Mouse (Mus musculus): ENCODE measurements around the gene Specc1. TPM values are rescaled to one million over a fixed set of nuclear protein-coding genes. Genes with fewer than 3 reads are reported as not detected.

The Specc1 gene
- total RNA-seq, 2 experiments from 2014 or later: 64.5 to 69.6 TPM

DNA sequence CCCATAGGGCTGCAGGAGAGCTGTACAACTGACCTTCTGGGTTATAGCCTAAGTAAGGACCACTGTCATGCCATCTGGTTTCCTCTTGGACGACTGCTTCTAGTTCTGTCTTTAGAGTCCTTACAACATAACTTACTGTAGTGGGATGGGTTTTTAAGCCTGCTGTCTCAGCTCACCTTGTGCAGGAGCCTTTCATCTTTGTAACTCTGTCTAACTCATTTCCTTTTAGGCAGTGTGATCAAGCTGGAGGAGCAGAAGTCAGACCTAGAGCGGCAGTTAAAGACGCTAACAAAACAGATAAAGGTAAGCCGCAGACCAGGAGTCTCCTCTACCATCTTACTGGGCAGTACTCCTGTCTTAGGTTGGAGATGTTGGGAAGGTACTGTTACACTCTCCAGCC, 175.0 kb downstream of the Specc1 start:
- intact Hi-C loops (cut with DNase I): no loop called here
- no peak for DNase-seq (ENCODE audit: low spot score in 2 of 2)

DNA sequence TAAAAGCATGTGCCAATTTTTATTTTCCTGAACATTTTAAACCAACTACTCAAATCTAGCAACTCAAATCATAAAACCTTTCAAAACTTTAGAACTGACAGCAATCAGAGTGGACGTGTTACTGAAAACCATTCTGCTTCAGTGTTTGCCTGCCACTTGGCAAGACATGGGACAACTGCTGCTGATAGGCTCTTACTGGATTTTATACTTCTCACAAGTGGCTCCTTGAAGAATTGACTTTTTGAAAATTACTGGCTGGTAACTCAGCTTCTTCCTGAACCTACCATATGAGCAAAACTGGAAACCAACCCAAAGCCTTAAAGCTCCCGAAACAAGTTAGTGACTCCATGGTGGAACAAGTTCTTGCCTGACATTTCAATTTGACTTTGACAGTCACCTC, 177.6 kb downstream of the Specc1 start:
- no peak for DNase-seq (ENCODE audit: low spot score in 2 of 2)
- intact Hi-C loops (cut with DNase I): no loop called here

DNA sequence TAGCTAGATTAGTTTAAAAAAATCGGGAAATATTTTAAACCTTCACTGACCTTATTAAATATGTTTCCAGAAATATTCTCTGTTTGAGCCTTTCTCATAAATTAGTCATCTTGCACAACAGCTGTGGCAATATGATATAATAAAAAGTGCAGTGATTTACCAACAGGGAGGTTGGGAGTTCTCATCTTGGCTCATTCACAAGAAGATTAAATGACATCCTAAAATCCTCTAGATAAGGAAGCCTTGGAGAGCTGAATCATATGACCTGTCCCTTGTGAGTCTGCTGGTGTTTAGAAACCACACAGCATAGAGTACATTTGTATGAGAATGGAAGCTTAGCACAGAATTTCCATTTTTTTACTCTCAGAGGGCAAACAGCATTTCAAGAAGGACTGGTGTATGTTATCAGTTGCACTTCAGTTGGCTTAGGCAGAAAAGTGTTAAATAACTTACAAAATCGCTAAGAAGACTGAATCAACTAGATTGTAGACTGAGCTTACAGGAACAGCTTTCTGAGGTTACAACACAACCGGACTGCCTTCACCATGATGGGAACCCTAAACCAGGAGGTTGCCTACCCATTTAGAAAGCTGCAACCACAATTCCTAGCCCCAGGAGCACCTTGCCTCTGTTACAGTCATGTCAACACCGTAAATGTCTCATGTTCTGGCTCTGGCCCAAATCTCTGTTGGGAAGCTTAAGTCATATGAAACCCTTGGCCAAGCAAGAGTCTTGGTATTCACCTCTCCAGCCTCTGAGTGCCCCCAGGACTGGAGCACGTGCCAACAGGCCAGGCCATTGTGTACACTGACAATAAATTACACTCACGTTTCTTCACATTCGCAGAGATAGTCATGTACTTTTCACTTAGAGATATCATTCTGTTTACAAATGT, 188.9 kb downstream of the Specc1 start:
- intact Hi-C loops (cut with DNase I): no loop called here
- DNase-seq (ENCODE audit: low spot score in 2 of 2): no peak

DNA sequence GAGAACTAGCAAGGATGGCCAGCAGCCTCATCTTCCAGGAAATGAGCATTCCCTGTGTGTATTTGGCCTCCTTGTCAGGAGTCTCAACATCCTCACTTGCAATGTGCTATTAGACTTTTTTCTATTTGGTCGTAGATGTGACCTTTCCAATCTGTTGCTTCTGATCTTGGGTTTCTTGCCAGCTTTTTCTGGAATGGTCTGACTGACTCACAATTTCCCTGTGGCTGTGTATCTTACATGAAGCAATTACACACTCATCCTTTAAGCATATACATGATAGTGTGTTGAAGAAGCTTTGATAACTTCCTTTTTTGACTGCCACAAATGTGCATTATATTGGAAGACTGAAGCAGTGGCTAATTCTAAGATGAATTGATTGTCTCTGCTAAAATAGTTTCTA, 190.1 kb downstream of the Specc1 start:
- DNase-seq (ENCODE audit: low spot score in 2 of 2): no peak
- intact Hi-C loops (cut with DNase I): no loop called here

DNA sequence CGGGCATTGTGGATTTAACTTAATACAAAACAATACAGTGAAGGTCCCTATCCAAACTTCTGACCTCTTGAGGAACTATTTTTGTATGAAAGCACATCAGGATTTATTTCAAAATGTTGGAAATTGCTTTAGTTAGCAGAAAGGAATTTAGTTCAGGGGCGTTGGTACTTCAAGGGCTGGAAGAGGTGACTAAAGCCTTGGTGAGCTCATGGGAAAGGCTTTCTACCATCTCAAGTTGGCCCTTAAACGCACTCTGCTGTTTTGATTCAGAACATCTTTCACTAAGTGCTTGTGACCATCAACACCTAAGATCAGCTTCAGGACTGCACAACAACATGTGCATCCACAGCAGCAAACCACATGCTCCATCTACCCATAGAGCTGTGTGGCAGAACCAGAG, 191.5 kb downstream of the Specc1 start:
- intact Hi-C loops (cut with DNase I): no loop called here
- DNase-seq (ENCODE audit: low spot score in 2 of 2): no peak

DNA sequence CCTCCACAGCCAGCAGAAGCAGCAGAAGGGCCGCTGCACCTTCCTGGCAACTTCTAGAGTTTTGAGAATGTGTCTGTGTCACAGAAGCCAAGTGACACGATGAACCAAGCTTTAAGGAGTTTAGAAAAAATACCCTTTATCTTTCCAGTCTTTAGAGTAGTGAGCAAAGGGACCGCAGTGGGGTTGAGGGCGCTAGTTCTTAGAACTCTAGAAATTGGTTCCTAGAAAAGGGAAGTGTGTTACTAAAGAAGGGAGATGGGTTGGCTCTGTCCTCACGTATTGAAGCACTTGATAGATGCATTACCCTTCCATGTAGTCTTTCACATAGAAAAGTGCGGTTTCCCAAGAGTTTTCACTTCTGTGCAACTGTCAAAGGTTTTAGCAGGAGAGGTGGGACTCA, 191.9 kb downstream of the Specc1 start:
- DNase-seq (ENCODE audit: low spot score in 2 of 2): no peak
- intact Hi-C loops (cut with DNase I): no loop called here

DNA sequence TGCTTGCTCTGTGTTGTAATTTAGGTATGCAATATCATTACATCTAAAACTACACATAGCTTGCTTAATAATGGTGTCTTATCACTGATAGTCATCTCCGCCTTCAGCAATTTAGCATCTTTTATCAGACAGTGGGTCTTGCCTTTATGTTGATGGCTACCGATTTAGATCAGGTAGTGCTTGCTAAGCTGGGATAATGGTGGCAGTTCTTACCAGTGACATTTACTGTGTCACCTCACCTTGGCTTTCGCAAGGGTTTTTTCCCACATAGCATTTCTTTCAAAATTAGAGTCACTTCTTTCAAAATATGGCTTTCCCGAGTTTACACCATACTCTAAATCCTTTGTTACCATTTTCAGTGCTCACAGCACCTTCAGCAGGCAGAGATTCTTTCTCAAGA, 196.5 kb downstream of the Specc1 start:
- DNase-seq (ENCODE audit: low spot score in 2 of 2): no peak
- intact Hi-C loops (cut with DNase I): no loop called here

DNA sequence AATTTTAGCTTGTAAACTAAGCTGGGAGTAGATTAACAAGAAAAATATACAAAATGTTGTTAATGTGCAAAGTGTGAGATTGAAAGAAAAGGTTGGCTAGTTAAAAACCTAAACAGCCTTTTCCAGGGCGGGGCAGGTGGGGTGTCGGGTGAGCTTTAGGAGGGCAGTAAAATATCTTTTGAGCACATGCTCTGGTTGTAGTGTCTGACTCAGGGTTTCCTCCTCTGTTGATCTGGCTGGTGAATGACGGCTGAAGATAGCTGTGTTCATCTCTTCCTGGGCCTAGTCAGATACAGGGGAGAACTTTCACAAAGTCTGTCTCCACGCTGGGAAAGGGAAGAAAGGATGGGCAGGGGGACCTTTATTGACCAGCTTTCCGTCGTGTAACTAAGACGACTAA, 203.2 kb downstream of the Specc1 start:
- DNase-seq (ENCODE audit: low spot score in 2 of 2): no peak
- intact Hi-C loops (cut with DNase I): no loop called here

DNA sequence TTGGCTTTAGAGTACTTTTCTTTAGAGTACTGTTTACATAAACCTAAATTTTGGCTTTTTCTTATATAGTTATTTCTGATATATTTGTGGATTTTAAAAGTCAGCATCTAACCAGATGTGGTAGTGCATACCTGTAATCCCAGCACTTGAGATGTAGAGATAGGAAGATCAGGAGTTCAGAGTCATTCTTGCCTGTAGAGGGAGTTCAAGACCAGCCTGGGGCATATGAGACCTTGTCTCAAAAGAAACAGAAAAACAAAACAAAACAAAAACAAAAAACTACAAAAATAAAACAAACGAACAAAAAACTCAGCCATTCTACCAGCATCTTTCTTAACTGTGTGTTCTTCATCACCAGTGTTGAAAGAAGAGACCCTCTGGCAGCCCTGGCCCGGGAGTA, 204.9 kb downstream of the Specc1 start:
- no peak for DNase-seq (ENCODE audit: low spot score in 2 of 2)
- intact Hi-C loops (cut with DNase I): no loop called here

DNA sequence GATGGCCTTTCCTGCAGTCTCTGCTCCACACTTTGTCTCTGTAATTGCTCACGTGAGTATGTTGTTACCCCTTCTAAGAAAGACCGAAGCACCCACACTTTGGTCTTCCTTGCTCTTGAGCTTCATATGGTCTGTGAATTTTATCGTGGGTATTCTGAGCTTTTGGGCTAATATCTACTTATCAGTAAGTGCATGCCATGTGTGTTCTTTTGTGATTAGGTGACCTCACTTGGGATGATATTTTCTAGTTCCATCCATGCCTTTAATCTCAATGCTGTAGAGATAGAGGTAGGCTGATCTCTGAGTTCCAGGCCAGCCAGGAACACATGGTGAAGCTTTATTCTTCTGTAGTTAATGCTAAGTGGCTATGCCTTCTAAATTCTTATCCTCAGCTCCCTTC, 207.8 kb downstream of the Specc1 start:
- no peak for DNase-seq (ENCODE audit: low spot score in 2 of 2)
- intact Hi-C loops (cut with DNase I): no loop called here

DNA sequence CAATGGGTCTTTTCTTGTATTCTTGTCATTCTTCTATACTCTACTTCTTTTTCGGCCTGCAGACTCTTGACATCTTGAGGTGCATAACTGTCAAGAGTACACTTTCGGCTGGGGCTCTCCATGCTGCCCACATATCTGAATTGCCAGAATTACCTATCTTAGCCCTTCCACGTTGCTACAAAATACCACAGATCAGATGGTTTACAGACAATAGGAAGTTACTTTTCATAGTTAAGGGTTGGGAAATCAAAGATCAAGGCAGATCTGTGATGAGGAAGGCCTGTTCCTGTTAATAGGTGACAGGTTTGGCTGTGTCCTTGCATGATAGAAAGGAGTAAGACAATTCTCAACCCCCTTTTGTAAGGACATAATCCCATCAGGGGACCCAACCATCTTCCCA, 209.9 kb downstream of the Specc1 start:
- no peak for DNase-seq (ENCODE audit: low spot score in 2 of 2)
- intact Hi-C loops (cut with DNase I): no loop called here

DNA sequence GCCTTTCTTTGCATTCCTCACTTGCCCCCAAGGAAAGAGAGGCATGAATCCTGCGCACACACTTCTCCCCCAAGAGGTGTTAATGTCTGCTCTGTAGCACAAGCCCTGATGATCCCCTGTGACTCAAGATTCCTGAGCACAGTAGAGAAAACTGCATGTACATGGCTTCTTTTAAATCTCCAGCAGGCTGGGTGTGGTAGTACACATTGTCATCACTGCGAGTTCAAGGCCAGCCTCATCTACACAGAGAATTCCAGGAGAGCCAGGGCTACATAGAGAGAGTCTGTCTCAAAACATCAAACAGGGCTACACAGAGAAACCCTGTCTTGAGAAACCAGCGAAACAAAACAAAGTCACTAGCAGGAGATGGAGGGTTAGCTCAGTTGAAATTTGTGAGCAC, 211.6 kb downstream of the Specc1 start:
- DNase-seq (ENCODE audit: low spot score in 2 of 2): no peak
- intact Hi-C loops (cut with DNase I): no loop called here

DNA sequence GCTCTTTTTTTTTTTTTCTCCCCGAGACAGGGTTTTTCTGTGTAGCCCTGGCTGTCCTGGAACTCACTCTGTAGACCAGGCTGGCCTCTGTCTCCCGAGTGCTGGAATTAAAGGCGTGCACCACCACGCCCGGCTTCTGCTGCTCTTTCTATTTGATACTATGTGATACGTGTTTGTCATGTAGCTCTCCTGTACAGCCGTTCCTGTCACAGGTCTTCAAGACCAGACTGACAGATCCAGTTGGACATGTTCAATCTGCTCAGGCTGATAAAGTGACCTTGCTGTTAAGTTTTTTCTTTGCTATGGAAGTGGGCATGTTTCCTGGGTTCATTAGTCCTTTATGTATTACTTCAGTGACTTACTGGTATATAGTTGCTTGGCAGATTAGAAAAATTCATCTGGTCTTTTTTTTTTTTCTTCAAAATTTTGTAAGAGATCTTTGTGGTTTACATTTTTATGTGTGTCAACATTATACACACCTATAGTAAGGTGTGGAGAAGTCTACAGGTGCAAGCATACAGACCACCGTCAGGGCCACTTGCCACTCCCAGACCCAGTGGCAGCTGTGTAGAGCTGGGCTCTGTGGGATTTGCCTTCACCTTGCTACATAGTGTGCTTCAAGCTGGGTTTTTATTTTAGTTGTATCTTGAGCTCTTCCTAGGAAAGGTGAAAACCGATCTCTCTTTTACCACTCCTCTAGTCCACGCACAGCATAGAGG, 221.0 kb downstream of the Specc1 start:
- intact Hi-C loops (cut with DNase I): no loop called here

DNA sequence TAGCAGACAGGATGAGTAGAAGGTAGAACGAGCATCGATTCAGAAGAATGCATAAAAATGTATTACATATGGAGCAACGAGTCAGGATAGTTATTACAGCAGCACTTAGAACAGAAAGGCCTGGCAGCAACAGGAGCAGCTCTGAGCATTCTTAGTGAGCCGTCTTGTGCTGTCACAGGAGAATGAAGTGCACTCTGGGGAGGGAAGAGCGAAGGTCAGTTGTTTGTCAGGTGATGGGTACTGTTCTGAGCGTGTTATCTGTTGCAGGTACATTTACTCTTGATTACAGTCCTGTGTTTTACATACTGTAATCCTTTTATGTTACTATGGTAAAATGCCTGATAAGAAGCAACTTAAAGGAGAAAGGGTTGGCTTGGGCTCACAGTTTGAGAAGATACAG, 224.2 kb downstream of the Specc1 start:
- intact Hi-C loops (cut with DNase I): no loop called here

More for the DNA sequence above, 221.0 kb downstream of the Specc1 start:
- no peak for DNase-seq (ENCODE audit: low spot score in 2 of 2)

DNA sequence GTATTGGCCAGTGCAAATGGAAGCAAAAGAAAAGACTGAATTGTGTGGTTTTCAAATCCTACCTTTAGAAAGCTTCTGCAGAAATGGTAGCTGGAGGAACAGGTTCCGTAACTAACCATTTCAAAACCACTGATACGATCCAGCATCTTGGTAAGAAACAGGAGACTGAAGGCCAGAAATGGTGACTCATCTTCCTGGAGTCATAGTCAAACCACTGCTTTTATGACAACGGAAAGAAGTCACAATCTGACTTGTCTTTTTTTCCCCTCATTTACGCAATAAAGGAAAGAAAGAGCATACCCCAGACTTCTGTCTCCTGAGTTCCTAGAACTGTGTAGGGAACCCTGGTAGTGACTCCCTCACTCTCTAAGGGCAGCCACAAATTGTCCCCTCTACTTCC, 228.3 kb downstream of the Specc1 start:
- no peak for DNase-seq (ENCODE audit: low spot score in 2 of 2)
- intact Hi-C loops (cut with DNase I): no loop called here

More for the DNA sequence above, 224.2 kb downstream of the Specc1 start:
- no peak for DNase-seq (ENCODE audit: low spot score in 2 of 2)

DNA sequence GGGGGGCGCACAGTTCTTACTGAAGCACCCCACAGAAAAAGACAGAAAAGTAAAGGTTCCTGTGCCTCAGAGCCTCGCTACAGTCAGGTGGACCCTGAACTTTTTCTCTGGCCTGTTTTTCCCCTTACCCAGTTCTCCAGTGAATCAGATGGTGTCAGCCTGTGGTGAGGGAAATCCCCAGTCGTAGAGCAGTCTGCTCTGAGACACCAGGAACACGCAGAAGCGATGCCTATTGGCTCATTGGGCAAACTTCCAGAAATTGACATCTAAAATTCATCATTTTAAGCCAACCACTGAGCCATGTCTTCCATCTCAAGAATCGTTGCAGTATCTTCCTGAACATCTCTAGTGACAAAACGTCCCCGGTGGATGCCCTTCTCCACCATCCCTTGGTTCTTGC, 230.5 kb downstream of the Specc1 start:
- DNase-seq (ENCODE audit: low spot score in 2 of 2): no peak
- intact Hi-C loops (cut with DNase I): no loop called here

DNA sequence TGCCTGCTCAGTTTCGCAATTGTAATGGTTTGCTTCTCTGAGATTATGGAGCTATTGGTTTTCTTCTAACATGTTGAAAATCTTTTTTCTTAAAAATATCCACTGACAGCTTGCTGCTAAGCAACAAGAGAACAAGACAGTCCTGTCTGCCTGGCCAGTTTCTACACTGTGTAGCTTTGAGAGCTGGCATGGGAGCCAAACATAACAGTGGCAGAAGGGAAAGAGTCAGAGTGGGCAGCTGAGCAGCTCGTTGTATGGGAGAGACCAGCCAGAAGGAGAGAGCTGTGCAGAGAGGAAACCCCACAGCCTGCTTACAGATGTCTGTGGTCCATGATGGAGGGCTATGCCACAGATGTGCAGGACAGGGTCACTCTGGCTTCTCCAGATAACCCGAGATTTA, 235.5 kb downstream of the Specc1 start:
- intact Hi-C loops (cut with DNase I): no loop called here
- peak; percentile 17 to 57 for DNase-seq (ENCODE audit: low spot score in 2 of 2)

DNA sequence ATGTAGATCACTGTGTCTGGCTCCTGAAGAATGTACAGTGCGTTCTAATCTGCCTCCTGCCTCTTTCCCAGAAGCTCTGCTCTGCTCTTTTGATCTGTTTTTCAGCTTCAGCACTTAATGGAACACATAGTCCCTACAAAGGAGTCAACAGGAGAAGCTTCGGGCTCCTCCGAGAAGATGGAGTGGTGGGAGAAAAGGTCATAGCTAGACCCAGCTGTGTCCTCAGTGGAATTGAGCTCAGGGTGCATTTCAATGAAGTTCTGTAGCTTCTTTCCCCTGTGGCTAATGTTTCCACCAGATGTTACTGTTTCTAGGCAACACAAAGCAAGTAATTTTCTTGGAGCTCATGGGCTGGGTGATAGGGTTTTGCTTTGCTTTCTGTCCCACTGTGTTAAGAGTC, 236.6 kb downstream of the Specc1 start:
- no peak for DNase-seq (ENCODE audit: low spot score in 2 of 2)
- intact Hi-C loops (cut with DNase I): no loop called here

DNA sequence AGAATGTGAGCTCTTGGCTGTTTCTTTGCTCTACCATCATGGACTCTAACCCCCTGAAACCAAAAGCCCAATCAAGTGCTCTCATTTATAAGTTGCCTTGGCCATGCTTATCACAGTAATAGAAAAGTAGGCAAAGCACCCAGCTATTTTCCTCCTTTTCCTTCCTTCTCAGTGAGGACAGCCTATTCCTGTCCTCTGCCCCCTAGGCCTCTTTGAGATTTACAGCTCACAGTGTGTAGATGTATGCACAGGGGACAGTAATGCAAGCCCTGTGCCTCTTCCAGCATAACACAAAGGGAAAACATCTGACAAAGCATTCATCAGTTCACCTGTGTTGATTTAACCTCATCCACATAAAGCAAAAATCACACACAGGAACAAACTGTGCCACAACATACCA, 237.7 kb downstream of the Specc1 start:
- intact Hi-C loops (cut with DNase I): no loop called here
- no peak for DNase-seq (ENCODE audit: low spot score in 2 of 2)

DNA sequence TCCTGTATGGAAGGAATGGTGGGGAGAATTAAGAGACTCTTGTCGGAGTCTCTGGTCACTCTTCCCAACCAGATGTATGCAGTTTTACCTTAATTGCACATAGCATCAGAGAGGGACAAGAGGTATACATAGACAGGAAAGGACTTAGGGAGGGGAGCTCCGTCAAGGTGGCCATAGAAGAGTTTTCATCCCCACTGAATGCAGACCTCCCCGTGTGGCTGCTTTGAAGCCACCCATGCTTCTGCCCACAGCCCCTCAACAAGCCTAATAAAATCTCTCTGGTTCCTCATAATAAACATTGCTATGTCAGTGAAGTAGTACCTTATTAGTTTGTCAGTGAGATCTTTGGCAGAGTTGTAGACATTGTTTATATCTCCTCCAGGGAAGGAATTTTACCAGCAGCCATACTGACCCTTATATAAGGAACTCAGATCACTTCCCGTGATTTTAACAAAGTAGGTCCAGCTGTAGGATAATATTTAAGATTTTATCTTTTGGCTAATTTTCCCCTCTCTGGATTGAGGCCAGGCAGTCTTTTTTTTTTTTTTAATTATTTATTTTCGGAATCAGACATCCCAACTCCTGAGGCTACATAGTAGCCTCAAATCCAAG, 244.4 kb downstream of the Specc1 start:
- no peak for DNase-seq (ENCODE audit: low spot score in 2 of 2)
- intact Hi-C loops (cut with DNase I): loop anchor here (5.0 kb wide), 1 partner anchor 66 kb away; no protein-coding TSS in a partner anchor

DNA sequence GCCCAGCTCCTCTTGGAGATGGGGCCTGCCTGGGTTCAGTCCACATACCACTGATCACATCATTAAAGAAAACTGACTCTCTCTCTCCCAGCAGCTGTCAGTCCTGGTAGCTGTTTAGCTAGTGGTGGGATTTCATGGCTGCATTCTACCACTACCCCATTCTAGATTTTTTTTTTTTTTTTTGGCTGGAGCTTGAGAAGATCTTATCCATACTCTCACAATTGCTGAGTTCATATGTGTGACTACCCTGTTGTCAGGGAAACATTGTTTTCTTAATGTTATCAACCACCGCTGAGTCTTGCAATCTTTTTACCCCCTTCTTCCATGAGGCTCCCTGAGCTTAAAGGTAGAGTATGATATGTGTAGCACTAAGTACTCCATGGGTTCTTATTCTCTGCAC, 246.1 kb downstream of the Specc1 start:
- DNase-seq (ENCODE audit: low spot score in 2 of 2): no peak
- intact Hi-C loops (cut with DNase I): loop anchor here (5.0 kb wide), 1 partner anchor 65 kb away; no protein-coding TSS in a partner anchor
